Mouse (Mus musculus): ENCODE measurements at regions not wholly inside any gene's neighbourhood (a gene's known extent, or its start where the extent isn't known, plus 50 kb on each side); places are given as distances from the start of the nearest gene placed in this dataset.
A peak's percentile ranks its signal among the peaks of the same experiment; 100 is the strongest.

- Histone ChIP-seq H3K4me1 (peaks cover 8% of the 10 kb centered on the region; the same call in 1 of the 2 replicates), H3K4me3 (no peak overlapping the region), H3K27ac (no peak overlapping the region), H3K36me3 (no peaks in the 10 kb centered on the region), H3K9me3 (replicated peaks) (no peaks in the 10 kb centered on the region), H3K27me3 (ENCODE audit: low read depth, poor library complexity, severe bottlenecking) (no peaks in the 10 kb centered on the region)
- 74% methylated on average over 4 of the region's 4 CpGs for WGBS
- no peak for DNase-seq (ENCODE audit: low spot score)
These were observed 80.4 kb downstream of the Utp6 start for GRCm38 (mm10) chr11:79881812-79882211.

GRCm38 (mm10) chr11:79878091-79878490 lies 84.1 kb downstream of the Utp6 start:
- no peaks in the 10 kb centered on the region for H3K27me3 ChIP-seq (ENCODE audit: low read depth, poor library complexity, severe bottlenecking)
- no peaks in the 10 kb centered on the region for H3K9me3 ChIP-seq (replicated peaks)
- 81% methylated on average over 7 of the region's 7 CpGs for WGBS
- no peaks in the 10 kb centered on the region for H3K36me3 ChIP-seq
- peaks cover 8% of the 10 kb centered on the region; the same call in 1 of the 2 replicates for H3K4me1 ChIP-seq
- DNase-seq (ENCODE audit: low spot score), result no peak
- H3K4me3 ChIP-seq, result no peak overlapping the region
- H3K27ac ChIP-seq, result no peak overlapping the region

GRCm38 (mm10) chr11:79877184-79877745 lies 84.9 kb downstream of the Utp6 start:
- H3K4me3 ChIP-seq, result no peak overlapping the region
- H3K9me3 ChIP-seq (replicated peaks), result no peaks in the 10 kb centered on the region
- 32% methylated on average over 3 of the region's 3 CpGs for WGBS
- H3K27ac ChIP-seq, result no peak overlapping the region
- no peak for DNase-seq (ENCODE audit: low spot score)
- no peaks in the 10 kb centered on the region for H3K27me3 ChIP-seq (ENCODE audit: low read depth, poor library complexity, severe bottlenecking)
- no peaks in the 10 kb centered on the region for H3K36me3 ChIP-seq
- H3K4me1 ChIP-seq, result peaks cover 8% of the 10 kb centered on the region; the same call in 1 of the 2 replicates

GRCm38 (mm10) chr11:79871783-79872628 lies 90.2 kb downstream of the Utp6 start:
- Histone ChIP-seq H3K4me3 (no peak overlapping the region), H3K27me3 (ENCODE audit: low read depth, poor library complexity, severe bottlenecking) (no peaks in the 10 kb centered on the region), H3K9me3 (replicated peaks) (no peaks in the 10 kb centered on the region), H3K27ac (no peak overlapping the region), H3K36me3 (no peaks in the 10 kb centered on the region), H3K4me1 (peaks cover 17% of the 10 kb centered on the region)
- no peak for DNase-seq (ENCODE audit: low spot score)
- 84% methylated on average over 10 of the region's 10 CpGs for WGBS

GRCm38 (mm10) chr11:79870189-79870588 lies 92.0 kb downstream of the Utp6 start:
- 68% methylated on average over 5 of the region's 5 CpGs for WGBS
- Histone ChIP-seq H3K4me3 (no peak overlapping the region), H3K27ac (no peak overlapping the region; the same call in 1 of the 2 replicates)

GRCm38 (mm10) chr11:79869009-79869408 lies 93.2 kb downstream of the Utp6 start:
- Histone ChIP-seq H3K4me1 (peaks cover 16% of the 10 kb centered on the region), H3K4me3 (no peak overlapping the region), H3K27me3 (ENCODE audit: low read depth, poor library complexity, severe bottlenecking) (no peaks in the 10 kb centered on the region), H3K36me3 (no peaks in the 10 kb centered on the region), H3K9me3 (replicated peaks) (no peaks in the 10 kb centered on the region), H3K27ac (no peak overlapping the region)
- no peak for DNase-seq (ENCODE audit: low spot score)
- 47% methylated on average over 5 of the region's 5 CpGs for WGBS

More at GRCm38 (mm10) chr11:79870189-79870588, 92.0 kb downstream of the Utp6 start:
- Histone ChIP-seq H3K4me1 (peaks cover 16% of the 10 kb centered on the region), H3K27me3 (ENCODE audit: low read depth, poor library complexity, severe bottlenecking) (no peaks in the 10 kb centered on the region), H3K9me3 (replicated peaks) (no peaks in the 10 kb centered on the region), H3K36me3 (no peaks in the 10 kb centered on the region)
- DNase-seq (ENCODE audit: low spot score), result no peak

GRCm38 (mm10) chr11:79864836-79865235 lies 97.4 kb downstream of the Utp6 start:
- no peak for DNase-seq (ENCODE audit: low spot score)
- 77% methylated on average over 5 of the region's 5 CpGs for WGBS
- Histone ChIP-seq H3K36me3 (no peaks in the 10 kb centered on the region), H3K27ac (no peak overlapping the region), H3K4me1 (peaks cover 20% of the 10 kb centered on the region), H3K9me3 (replicated peaks) (no peaks in the 10 kb centered on the region), H3K27me3 (ENCODE audit: low read depth, poor library complexity, severe bottlenecking) (0 out of 2 replicates have a peak, but pooled peaks cover under 1% of the 10 kb centered on the region), H3K4me3 (no peak overlapping the region)

- no peak for DNase-seq (ENCODE audit: low spot score)
- Histone ChIP-seq H3K4me1 (peaks cover 13% of the 10 kb centered on the region), H3K27me3 (ENCODE audit: low read depth, poor library complexity, severe bottlenecking) (0 out of 2 replicates have a peak, but pooled peaks cover 4% of the 10 kb centered on the region), H3K36me3 (no peaks in the 10 kb centered on the region), H3K27ac (no peak overlapping the region), H3K4me3 (no peak overlapping the region), H3K9me3 (replicated peaks) (no peaks in the 10 kb centered on the region)
- 93% methylated on average over 14 of the region's 14 CpGs for WGBS
These were observed 98.6 kb downstream of the Utp6 start for GRCm38 (mm10) chr11:79863487-79864175.

- H3K27ac ChIP-seq, result no peak overlapping the region
- 0 out of 2 replicates have a peak, but pooled peaks cover 4% of the 10 kb centered on the region for H3K27me3 ChIP-seq (ENCODE audit: low read depth, poor library complexity, severe bottlenecking)
- H3K4me3 ChIP-seq, result no peak overlapping the region
- no peaks in the 10 kb centered on the region for H3K36me3 ChIP-seq
- 17% methylated on average over 12 of the region's 12 CpGs for WGBS
- DNase-seq (ENCODE audit: low spot score), result peak; percentile 42
- no peaks in the 10 kb centered on the region; the same call in 1 of the 2 replicates for H3K9me3 ChIP-seq (replicated peaks)
- H3K4me1 ChIP-seq, result peaks cover 8% of the 10 kb centered on the region; the same call in 1 of the 2 replicates
These were observed 101.6 kb downstream of the Utp6 start for GRCm38 (mm10) chr11:79860611-79861067.

GRCm38 (mm10) chr11:79856376-79856775 lies 105.8 kb downstream of the Utp6 start:
- 95% methylated on average over 5 of the region's 5 CpGs for WGBS
- H3K9me3 ChIP-seq (replicated peaks), result no peaks in the 10 kb centered on the region; the same call in 1 of the 2 replicates
- H3K27ac ChIP-seq, result no peak overlapping the region
- H3K4me1 ChIP-seq, result peaks cover 8% of the 10 kb centered on the region; the same call in 1 of the 2 replicates
- H3K4me3 ChIP-seq, result no peak overlapping the region
- DNase-seq (ENCODE audit: low spot score), result no peak
- H3K27me3 ChIP-seq (ENCODE audit: low read depth, poor library complexity, severe bottlenecking), result 0 out of 2 replicates have a peak, but pooled peaks cover 4% of the 10 kb centered on the region
- no peaks in the 10 kb centered on the region for H3K36me3 ChIP-seq

GRCm38 (mm10) chr11:79849545-79849944 lies 112.6 kb downstream of the Utp6 start:
- Histone ChIP-seq H3K27me3 (ENCODE audit: low read depth, poor library complexity, severe bottlenecking) (no peaks in the 10 kb centered on the region), H3K4me1 (peaks cover 3% of the 10 kb centered on the region; the same call in 1 of the 2 replicates), H3K4me3 (no peak overlapping the region), H3K36me3 (no peaks in the 10 kb centered on the region), H3K27ac (no peak overlapping the region), H3K9me3 (replicated peaks) (no peaks in the 10 kb centered on the region)
- no peak for DNase-seq (ENCODE audit: low spot score)
- WGBS, result 85% methylated on average over 3 of the region's 3 CpGs

- Histone ChIP-seq H3K36me3 (no peaks in the 10 kb centered on the region), H3K27me3 (ENCODE audit: low read depth, poor library complexity, severe bottlenecking) (no peaks in the 10 kb centered on the region), H3K9me3 (replicated peaks) (no peaks in the 10 kb centered on the region), H3K27ac (no peak overlapping the region), H3K4me3 (no peak overlapping the region), H3K4me1 (peaks cover 6% of the 10 kb centered on the region; the same call in 1 of the 2 replicates)
- 88% methylated on average over 4 of the region's 4 CpGs for WGBS
- DNase-seq (ENCODE audit: low spot score), result no peak
These were observed 117.8 kb downstream of the Utp6 start for GRCm38 (mm10) chr11:79844436-79844835.
